Mouse (Mus musculus): Measurements from ENCODE around the gene Setd3.

DNA sequence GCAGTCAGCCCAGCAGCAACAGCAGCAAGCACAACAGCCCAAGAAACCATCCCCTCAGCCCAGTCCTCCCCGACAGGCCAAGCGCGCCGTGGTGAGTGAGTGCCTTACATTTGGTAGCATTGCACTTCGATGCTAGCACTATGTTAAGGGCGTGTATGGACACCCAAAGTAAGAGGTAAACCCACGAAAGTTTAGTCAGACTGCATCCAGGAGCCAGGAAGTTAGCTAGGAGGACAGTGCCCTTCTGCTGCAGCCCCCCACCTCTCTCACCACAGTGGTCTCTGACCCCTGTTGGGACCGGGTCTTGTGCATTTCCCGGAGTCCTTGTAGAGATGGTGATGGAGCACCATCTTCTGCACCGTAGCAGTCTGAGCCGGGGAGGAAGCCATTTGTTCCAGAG lies 16.6 kb upstream of the Setd3 start:
- TF ChIP-seq CTCF (IDR thresholded peaks at IDR 0.05; ENCODE audit: low read depth, low read length) (no peak), POLR2A (IDR thresholded peaks at IDR 0.05; ENCODE audit: extremely low read depth, insufficient read depth, low read length) (no peak)

Data from liver, adult 2 months (tissue).